Mouse (Mus musculus) midbrain, postnatal 0 days (tissue): ENCODE results near the gene Phldb2. TPM values are rescaled to one million over a fixed set of nuclear protein-coding genes. Genes with fewer than 3 reads are reported as not detected.

Experiments
- ATAC-seq: fragments of 200-750 bp; cut with Nextera tagmentation; 2 replicates; pipeline ENCODE4 v1.8.0; 2017; ENCODE audit warnings: moderate number of reproducible peaks, mild to moderate bottlenecking, moderate TSS enrichment, moderate library complexity; ENCODE audit not compliant: low FRiP score
- DNase-seq: peaks from one replicate; pipeline ENCODE4 v3.0.0-alpha.2; 2015; ENCODE audit warnings: low spot score
- H3K27ac ChIP-seq: fragments of 300-500 bp; sonication (generic); 2 replicates; pipeline ENCODE4 v1.5.1; 2014; ENCODE audit warnings: low read depth, mild to moderate bottlenecking, low read length, mixed read lengths
- H3K27me3 ChIP-seq: fragments of 300-500 bp; sonication (generic); 2 replicates; pipeline ENCODE4 v1.6.1; 2014; ENCODE audit warnings: low read length, control low read depth, mixed read lengths; ENCODE audit not compliant: insufficient read depth
- H3K36me3 ChIP-seq: fragments of 300-500 bp; sonication (generic); 2 replicates; pipeline ENCODE4 v1.6.1; 2014; ENCODE audit warnings: low read length, control low read depth, mixed read lengths; ENCODE audit not compliant: insufficient read depth
- H3K4me1 ChIP-seq: fragments of 300-500 bp; sonication (generic); 2 replicates; pipeline ENCODE4 v1.6.1; 2014; ENCODE audit warnings: mild to moderate bottlenecking, control low read depth, antibody characterized with exemption, low read length, mixed read lengths; ENCODE audit not compliant: insufficient read depth
- H3K4me2 ChIP-seq: fragments of 300-500 bp; sonication (generic); 2 replicates; pipeline ENCODE4 v1.6.1; 2014; ENCODE audit warnings: low read depth, mild to moderate bottlenecking, low read length, mixed read lengths; ENCODE audit not compliant: poor library complexity, severe bottlenecking
- H3K4me3 ChIP-seq: fragments of 300-500 bp; sonication (generic); 2 replicates; pipeline ENCODE4 v1.5.1; 2014; ENCODE audit warnings: low read depth, mild to moderate bottlenecking, low read length, moderate library complexity
- H3K9ac ChIP-seq: fragments of 300-500 bp; sonication (generic); replicated peaks from 2 replicates; pipeline ENCODE4 v1.6.1; 2014; ENCODE audit warnings: mild to moderate bottlenecking, low read length, moderate library complexity, mixed read lengths; ENCODE audit not compliant: poor library complexity, severe bottlenecking
- H3K9me3 ChIP-seq: fragments of 300-500 bp; sonication (generic); 2 replicates; pipeline ENCODE4 v1.6.1; 2016; ENCODE audit warnings: low read length, control low read depth
- CTCF ChIP-seq: IDR thresholded peaks from 2 replicates; pipeline ENCODE4 v1.5.1; 2016; ENCODE audit warnings: antibody characterized with exemption, mild to moderate bottlenecking
- WGBS: fragments of 180-500 bp; shearing (Covaris S2); extraction: QIAGEN DNeasy Blood & Tissue Kit; methylation state at CpG from one replicate; pipeline ENCODE4 v1.1.7; 2014; 5-methylcytosine and 5-hydroxymethylcytosine counted together
- polyA plus RNA-seq: library from polyadenylated mRNA; unstranded; fragments of >200 nt; fragmentation: Nextera tagmentation; extraction: Ambion mirVana; gene quantifications from 2 replicates; pipeline ENCODE4 v1.2.1, GENCODE M21; 2015
- total RNA-seq: library from RNA; depleted of rRNA; stranded (reverse); fragments of >200 nt; gene quantifications from 2 replicates; pipeline ENCODE4 v1.2.3, GENCODE M21; 2014

Gene Phldb2
- total and polyA plus RNA-seq, 2 experiments from 2014 or later, result 4.2 to 4.5 TPM

DNA sequence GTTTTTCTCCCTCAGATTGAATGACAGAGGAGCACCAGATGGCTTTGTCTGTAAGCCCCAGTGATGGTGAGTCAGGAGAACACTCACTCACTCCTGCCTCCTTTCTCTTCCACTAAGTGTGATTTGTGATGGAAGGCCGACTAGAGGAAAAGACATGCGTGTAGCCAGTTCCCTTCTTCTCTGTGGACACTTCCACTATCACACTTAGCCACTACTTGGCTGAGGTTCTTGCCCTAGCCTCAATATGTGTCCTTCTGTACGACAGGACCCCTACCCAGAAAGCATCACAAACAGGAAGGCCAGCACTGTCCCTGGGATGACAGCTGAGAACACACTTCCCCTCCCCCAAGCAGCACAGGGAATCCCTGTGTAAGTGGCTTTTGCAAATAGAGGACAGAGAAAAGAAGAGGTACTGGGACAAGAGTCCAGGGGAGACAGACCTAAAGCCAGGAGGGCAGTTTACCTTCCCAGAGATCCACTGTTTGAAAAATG is 230.9 kb downstream of the Phldb2 start:
- TF ChIP-seq CTCF, result no peak
- Histone ChIP-seq H3K9ac (peak overlapping the region; percentile 79; the same call in 1 of the 2 replicates), H3K4me1 (peaks cover 12% of the 10 kb centered on the region; the same call in 1 of the 2 replicates), H3K4me3 (peak overlapping the region; percentile 51), H3K27ac (peak overlapping the region; percentile 97), H3K4me2 (peak overlapping the region; percentile 72), H3K9me3 (no peaks in the 10 kb centered on the region), H3K27me3 (no peaks in the 10 kb centered on the region), H3K36me3 (peaks cover 20% of the 10 kb centered on the region; the same call in 1 of the 2 replicates)
- ATAC-seq (no peak; the same call in 1 of the 2 replicates), DNase-seq (peak; percentile 28)
- WGBS, result 33% methylated on average over 3 of the region's 3 CpGs

GRCm38 (mm10) chr16:45720022-45720630 is 233.3 kb downstream of the Phldb2 start:
- Histone ChIP-seq H3K4me2 (no peak overlapping the region), H3K4me3 (no peak overlapping the region), H3K9ac (no peak overlapping the region), H3K36me3 (peaks cover 21% of the 10 kb centered on the region; the same call in 1 of the 2 replicates), H3K9me3 (no peaks in the 10 kb centered on the region), H3K27me3 (no peaks in the 10 kb centered on the region), H3K4me1 (peaks cover 12% of the 10 kb centered on the region; the same call in 1 of the 2 replicates), H3K27ac (no peak overlapping the region)
- TF ChIP-seq CTCF, result no peak
- 89% methylated on average over 10 of the region's 10 CpGs for WGBS
- DNase-seq (no peak), ATAC-seq (no peak)

- H3K36me3 ChIP-seq, result peaks cover 25% of the 10 kb centered on the region; the same call in 1 of the 2 replicates
- H3K27me3 ChIP-seq, result no peaks in the 10 kb centered on the region
Observed at GRCm38 (mm10) chr16:45718296-45718695, 235.1 kb downstream of the Phldb2 start.

GRCm38 (mm10) chr16:45714489-45715150 is 238.8 kb downstream of the Phldb2 start:
- Histone ChIP-seq H3K9ac (no peak overlapping the region), H3K4me2 (no peak overlapping the region), H3K4me1 (no peaks in the 10 kb centered on the region), H3K36me3 (peaks cover 27% of the 10 kb centered on the region), H3K4me3 (no peak overlapping the region), H3K27me3 (no peaks in the 10 kb centered on the region), H3K9me3 (no peaks in the 10 kb centered on the region), H3K27ac (no peak overlapping the region)
- 88% methylated on average over 5 of the region's 5 CpGs for WGBS
- DNase-seq (no peak), ATAC-seq (no peak)
- TF ChIP-seq CTCF, result no peak

More at GRCm38 (mm10) chr16:45718296-45718695, 235.1 kb downstream of the Phldb2 start:
- no peak overlapping the region for H3K9ac ChIP-seq
- no peak for TF ChIP-seq CTCF
- H3K9me3 ChIP-seq, result no peaks in the 10 kb centered on the region
- no peak for DNase-seq
- ATAC-seq, result no peak
- H3K4me2 ChIP-seq, result no peak overlapping the region
- H3K27ac ChIP-seq, result no peak overlapping the region
- peaks cover 12% of the 10 kb centered on the region; the same call in 1 of the 2 replicates for H3K4me1 ChIP-seq
- 94% methylated on average over 4 of the region's 4 CpGs for WGBS
- H3K4me3 ChIP-seq, result no peak overlapping the region

GRCm38 (mm10) chr16:45713878-45714277 is 239.5 kb downstream of the Phldb2 start:
- no peak for TF ChIP-seq CTCF
- Histone ChIP-seq H3K27ac (no peak overlapping the region), H3K4me1 (no peaks in the 10 kb centered on the region), H3K27me3 (no peaks in the 10 kb centered on the region), H3K4me2 (no peak overlapping the region), H3K9ac (no peak overlapping the region), H3K9me3 (no peaks in the 10 kb centered on the region), H3K4me3 (no peak overlapping the region), H3K36me3 (peaks cover 23% of the 10 kb centered on the region)
- ATAC-seq, result no peak
- no peak for DNase-seq
- 74% methylated on average over 1 of the region's 1 CpGs for WGBS

GRCm38 (mm10) chr16:45713261-45713660 is 240.1 kb downstream of the Phldb2 start:
- no peak for DNase-seq
- WGBS, result 83% methylated on average over 5 of the region's 5 CpGs

More at GRCm38 (mm10) chr16:45713261-45713660, 240.1 kb downstream of the Phldb2 start:
- Histone ChIP-seq H3K27ac (no peak overlapping the region), H3K4me2 (no peak overlapping the region), H3K4me1 (no peaks in the 10 kb centered on the region), H3K9ac (no peak overlapping the region), H3K27me3 (no peaks in the 10 kb centered on the region), H3K9me3 (no peaks in the 10 kb centered on the region), H3K36me3 (peaks cover 17% of the 10 kb centered on the region), H3K4me3 (no peak overlapping the region)
- TF ChIP-seq CTCF, result no peak
- ATAC-seq, result no peak
